8 mouse cellular contexts compared by ENCODE assay signal in the genomic region with DNA sequence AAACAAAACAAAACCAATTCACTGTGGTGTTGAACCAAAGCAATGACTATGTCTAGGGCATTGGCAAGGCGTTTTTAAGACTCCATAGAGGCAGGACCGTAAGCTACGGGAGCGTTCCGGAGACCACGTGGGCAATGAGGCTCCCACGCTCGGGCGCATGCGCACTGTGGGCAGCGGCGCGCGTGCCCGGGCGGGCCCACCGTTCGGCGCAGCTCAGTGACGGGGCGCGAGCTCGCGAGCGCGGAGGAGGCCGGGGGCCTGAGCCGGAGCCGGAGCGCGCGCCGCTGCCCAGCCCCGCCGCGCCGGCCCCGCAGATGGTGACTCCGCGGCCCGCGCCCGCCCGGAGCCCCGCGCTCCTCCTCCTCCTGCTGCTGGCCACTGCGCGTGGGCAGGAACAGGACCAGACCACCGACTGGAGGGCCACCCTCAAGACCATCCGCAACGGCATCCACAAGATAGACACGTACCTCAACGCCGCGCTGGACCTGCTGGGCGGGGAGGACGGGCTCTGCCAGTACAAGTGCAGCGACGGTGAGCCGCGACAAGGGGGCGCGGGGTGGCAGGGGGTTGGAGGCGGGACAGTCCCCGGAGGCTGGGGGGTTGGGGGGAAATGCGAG. TPM values are rescaled to one million over a fixed set of nuclear protein-coding genes. Genes with fewer than 3 reads are reported as not detected.
A peak's percentile ranks its signal among the peaks of the same experiment; 100 is the strongest.
DNase-seq lines count a peak whose midpoint lies in the region; ATAC-seq lines count a peak whose summit lies in the region.

A gene (plus strand): TSS at position 202 of the 617 bp plus-strand sequence.

- peak; percentile 79 for DNase-seq in R1 (ENCODE audit: low read depth, low spot score)
- peak; percentile 94 to 97 for DNase-seq in cerebellum, postnatal 25 days
- DNase-seq in frontal cortex, postnatal 25 days (ENCODE audit: low spot score in 2 of 2): peak; percentile 69 to 90
- DNase-seq in layer of hippocampus, postnatal 14 days (ENCODE audit: low spot score in 2 of 2): peak; percentile 90 to 94
- DNase-seq in lung, postnatal 10 days: peak; percentile 93
- peak; percentile 93 for DNase-seq in ovary, postnatal 36 days (ENCODE audit: low spot score)
- DNase-seq in thymus, postnatal 14 days: peak; percentile 93

- H3K9ac ChIP-seq in hindbrain, embryonic 13.5 days: peak within 1 kb of the TSS; percentile 77

- no peaks in the 10 kb centered on the region for H3K9me3 ChIP-seq in hindbrain, embryonic 13.5 days

- H3K36me3 ChIP-seq in hindbrain, embryonic 13.5 days: no peaks in the 10 kb centered on the region

- H3K4me1 ChIP-seq in hindbrain, embryonic 13.5 days (replicated peaks): peaks cover 12% of the 10 kb centered on the region

- under 1% methylated on average over 64 of the region's 66 CpGs for WGBS in hindbrain, embryonic 13.5 days

- H3K4me2 ChIP-seq in hindbrain, embryonic 13.5 days: peak within 1 kb of the TSS; percentile 88

- H3K27me3 ChIP-seq in hindbrain, embryonic 13.5 days: 0 out of 2 replicates have a peak, but pooled peaks cover 4% of the 10 kb centered on the region

- ATAC-seq in hindbrain, embryonic 13.5 days (ENCODE audit: low FRiP score): peak; percentile 93

- peak within 1 kb of the TSS; percentile 64 for H3K4me3 ChIP-seq in hindbrain, embryonic 13.5 days

- H3K27ac ChIP-seq in hindbrain, embryonic 13.5 days: peak within 1 kb of the TSS; percentile 85

RNA-seq across cellular contexts. Expression of the gene that starts here (rescaled TPM):
- polyA plus RNA-seq in hindbrain, embryonic 13.5 days (2015; fragmentation: Nextera tagmentation; extraction: Ambion mirVana): 28.3 and 30.0 TPM in 2 replicates
- total RNA-seq in layer of hippocampus, postnatal 14 days (2021): 10 to 100 TPM; 21.4 to 23.6 TPM

Comparison
In these comparisons a context has a peak if more than half of its experiments do, and no peak if none do; other contexts are left out.
1. Peak in every context shown above with its lines: DNase-seq, ATAC-seq, H3K4me3 ChIP-seq and H3K27ac ChIP-seq.